Mouse (Mus musculus) embryonic facial prominence, embryonic 11.5 days (tissue): ENCODE measurements at regions not wholly inside any gene's neighbourhood (a gene's known extent, or its start where the extent isn't known, plus 50 kb on each side); places are given as distances from the start of the nearest gene placed in this dataset.
A peak's percentile ranks its signal among the peaks of the same experiment; 100 is the strongest.

Source experiments
- ATAC-seq: fragments of 200-750 bp; cut with Nextera tagmentation; replicated peaks from 2 replicates; pipeline ENCODE4 v1.8.0; 2017; ENCODE audit warnings: low read depth; ENCODE audit not compliant: insufficient number of reproducible peaks, low FRiP score, low TSS enrichment
- DNase-seq: peaks from one replicate; pipeline ENCODE4 v3.0.0-alpha.2; 2015; ENCODE audit warnings: low spot score
- H3K27ac ChIP-seq: fragments of 300-500 bp; sonication (generic); replicated peaks from 2 replicates; pipeline ENCODE4 v1.5.1; 2014; ENCODE audit warnings: mild to moderate bottlenecking, low read depth, low read length, control low read depth
- H3K27me3 ChIP-seq: fragments of 300-500 bp; sonication (generic); 2 replicates; pipeline ENCODE4 v1.6.1; 2014; ENCODE audit warnings: mild to moderate bottlenecking, low read length, moderate library complexity, mixed read lengths; ENCODE audit not compliant: control insufficient read depth, insufficient read depth
- H3K36me3 ChIP-seq: fragments of 300-500 bp; sonication (generic); replicated peaks from 2 replicates; pipeline ENCODE4 v1.6.1; 2014; ENCODE audit warnings: low read depth, mild to moderate bottlenecking, low read length, moderate library complexity, mixed read lengths; ENCODE audit not compliant: control insufficient read depth, insufficient read depth
- H3K4me1 ChIP-seq: fragments of 300-500 bp; sonication (generic); 2 replicates; pipeline ENCODE4 v1.6.1; 2014; ENCODE audit warnings: low read length, mixed read lengths; ENCODE audit not compliant: control insufficient read depth, insufficient read depth
- H3K4me2 ChIP-seq: fragments of 300-500 bp; sonication (generic); 2 replicates; pipeline ENCODE4 v1.6.1; 2014; ENCODE audit warnings: low read depth, mild to moderate bottlenecking, control low read depth, low read length, moderate library complexity
- H3K4me3 ChIP-seq: fragments of 300-500 bp; sonication (generic); 2 replicates; pipeline ENCODE4 v1.5.1; 2014; ENCODE audit warnings: low read depth, low read length, control low read depth
- H3K9ac ChIP-seq: fragments of 300-500 bp; sonication (generic); replicated peaks from 2 replicates; pipeline ENCODE4 v1.6.1; 2014; ENCODE audit warnings: mild to moderate bottlenecking, control low read depth, low read length
- H3K9me3 ChIP-seq: fragments of 300-500 bp; sonication (generic); replicated peaks from 2 replicates; pipeline ENCODE4 v1.6.1; 2016; ENCODE audit warnings: mild to moderate bottlenecking, low read length, inconsistent platforms, mixed read lengths; ENCODE audit not compliant: control insufficient read depth
- WGBS: fragments of 180-500 bp; shearing (Covaris S2); extraction: QIAGEN DNeasy Blood & Tissue Kit; methylation state at CpG from one replicate; pipeline ENCODE4 v1.1.7; 2014; 5-methylcytosine and 5-hydroxymethylcytosine counted together

GRCm38 (mm10) chr4:25454752-25455151 lies 173.1 kb upstream of the Ufl1 start:
- H3K9ac ChIP-seq = no peak overlapping the region
- DNase-seq (no peak), ATAC-seq (no peak)
- H3K27me3 ChIP-seq = no peaks in the 10 kb centered on the region
- WGBS = 75% methylated on average over 3 of the region's 3 CpGs
- H3K9me3 ChIP-seq = no peaks in the 10 kb centered on the region
- no peak overlapping the region for H3K4me3 ChIP-seq
- H3K4me2 ChIP-seq = no peak overlapping the region
- no peak overlapping the region for H3K27ac ChIP-seq
- no peaks in the 10 kb centered on the region for H3K36me3 ChIP-seq
- no peaks in the 10 kb centered on the region for H3K4me1 ChIP-seq

DNA sequence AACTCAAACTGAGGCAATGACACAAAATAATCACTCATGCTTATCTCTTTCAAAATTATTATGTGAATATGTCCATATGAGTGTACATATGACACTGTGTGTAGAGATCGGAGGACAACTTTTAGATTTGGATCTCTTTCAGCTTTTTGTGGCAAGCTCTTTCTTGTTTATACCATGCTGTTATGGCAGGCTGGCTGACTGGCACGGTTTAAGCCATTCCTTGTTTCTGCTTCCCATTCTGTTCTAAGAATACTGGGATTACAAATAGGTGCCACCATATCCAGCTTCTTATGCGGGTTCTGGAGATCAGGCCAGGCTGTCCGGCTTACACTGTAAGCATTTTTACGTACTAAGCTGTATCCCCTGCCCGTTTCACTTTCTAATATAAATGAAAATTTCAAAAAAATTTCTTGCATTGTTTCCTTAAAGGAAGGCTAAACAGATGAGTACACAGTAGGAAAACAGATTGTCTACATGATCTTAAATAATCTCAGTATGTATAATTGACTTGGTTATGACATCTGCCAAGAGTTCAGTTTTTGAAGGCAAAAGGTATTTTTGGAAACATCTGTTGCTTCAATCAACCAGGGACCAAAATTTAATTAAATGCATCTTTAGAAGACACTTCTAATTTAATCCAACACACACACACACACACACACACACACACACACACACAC lies 171.6 kb upstream of the Ufl1 start:
- ATAC-seq (no peak), DNase-seq (no peak)
- Histone ChIP-seq H3K27me3 (no peaks in the 10 kb centered on the region), H3K4me2 (no peak overlapping the region), H3K4me1 (no peaks in the 10 kb centered on the region), H3K9ac (no peak overlapping the region), H3K9me3 (no peaks in the 10 kb centered on the region), H3K4me3 (no peak overlapping the region), H3K27ac (no peak overlapping the region), H3K36me3 (no peaks in the 10 kb centered on the region)
- 90% methylated on average over 6 of the region's 6 CpGs for WGBS

DNA sequence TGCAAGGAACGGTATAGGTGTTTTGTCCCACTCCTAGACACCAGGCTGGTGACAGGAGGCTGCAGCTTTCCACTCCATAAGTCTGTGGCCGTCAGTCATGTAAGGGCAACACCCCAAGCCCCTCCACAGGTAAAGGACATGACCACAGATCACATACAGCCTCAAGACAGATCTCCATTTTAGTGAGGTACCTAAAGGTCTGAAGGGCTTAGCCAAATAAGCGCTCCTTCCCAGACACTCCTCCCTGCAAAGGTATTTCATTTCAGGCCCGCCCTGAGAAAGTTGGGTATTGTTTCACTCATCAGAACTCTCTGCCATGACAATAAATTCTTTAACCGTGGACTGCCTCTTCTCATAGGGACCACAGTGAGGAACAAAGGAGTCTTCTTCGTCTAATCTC lies 170.2 kb upstream of the Ufl1 start:
- 81% methylated on average over 6 of the region's 6 CpGs for WGBS
- Histone ChIP-seq H3K9me3 (no peaks in the 10 kb centered on the region), H3K4me3 (no peak overlapping the region), H3K4me1 (no peaks in the 10 kb centered on the region), H3K9ac (no peak overlapping the region), H3K27me3 (no peaks in the 10 kb centered on the region), H3K36me3 (no peaks in the 10 kb centered on the region), H3K27ac (no peak overlapping the region), H3K4me2 (no peak overlapping the region)
- ATAC-seq (no peak; the same call in 1 of the 2 replicates), DNase-seq (no peak)

DNA sequence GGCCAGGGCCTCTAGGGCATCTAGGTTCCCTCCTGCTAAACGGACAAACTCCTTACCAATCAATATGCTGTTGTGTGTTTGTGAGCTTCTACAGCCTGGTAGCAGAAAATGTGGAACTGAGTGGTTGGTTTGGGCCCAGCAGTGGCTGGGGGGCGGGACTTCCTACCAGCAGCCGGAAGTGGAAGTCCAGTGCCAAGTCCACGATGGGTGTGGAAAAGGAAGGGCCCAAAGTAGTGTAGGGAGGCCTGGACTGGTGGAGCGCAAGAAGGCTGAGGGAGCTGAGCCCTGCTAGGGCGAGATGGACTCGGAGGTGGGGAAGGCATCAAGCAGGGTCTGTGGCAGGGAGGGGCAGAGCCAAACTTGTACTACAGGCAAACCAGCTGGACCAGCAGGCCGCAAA lies 150.6 kb upstream of the Ufl1 start:
- no peak for DNase-seq
- ATAC-seq = no peak
- no peaks in the 10 kb centered on the region for H3K27me3 ChIP-seq

GRCm38 (mm10) chr4:25416330-25416729 lies 134.7 kb upstream of the Ufl1 start:
- H3K4me1 ChIP-seq = no peaks in the 10 kb centered on the region
- DNase-seq (no peak), ATAC-seq (no peak)
- no peak overlapping the region for H3K4me3 ChIP-seq
- no peaks in the 10 kb centered on the region for H3K36me3 ChIP-seq
- WGBS = 91% methylated on average over 2 of the region's 2 CpGs
- no peak overlapping the region for H3K4me2 ChIP-seq
- no peak overlapping the region for H3K9ac ChIP-seq
- H3K27ac ChIP-seq = no peak overlapping the region
- no peaks in the 10 kb centered on the region for H3K27me3 ChIP-seq
- H3K9me3 ChIP-seq = no peaks in the 10 kb centered on the region

More for the DNA sequence above, 150.6 kb upstream of the Ufl1 start:
- 76% methylated on average over 8 of the region's 8 CpGs for WGBS
- Histone ChIP-seq H3K4me3 (no peak overlapping the region), H3K36me3 (no peaks in the 10 kb centered on the region), H3K9ac (no peak overlapping the region), H3K4me1 (no peaks in the 10 kb centered on the region), H3K4me2 (no peak overlapping the region), H3K27ac (no peak overlapping the region), H3K9me3 (no peaks in the 10 kb centered on the region)

- DNase-seq (no peak), ATAC-seq (no peak)
- H3K4me1 ChIP-seq = no peaks in the 10 kb centered on the region
- H3K4me3 ChIP-seq = no peak overlapping the region
- H3K27me3 ChIP-seq = no peaks in the 10 kb centered on the region
- 61% methylated on average over 4 of the region's 4 CpGs for WGBS
- H3K27ac ChIP-seq = no peak overlapping the region
- no peak overlapping the region for H3K9ac ChIP-seq
- H3K4me2 ChIP-seq = no peak overlapping the region
- no peaks in the 10 kb centered on the region for H3K36me3 ChIP-seq
- no peaks in the 10 kb centered on the region for H3K9me3 ChIP-seq
Measured at GRCm38 (mm10) chr4:25410440-25410839, 128.8 kb upstream of the Ufl1 start.

GRCm38 (mm10) chr4:25408696-25409448 lies 127.3 kb upstream of the Ufl1 start:
- 0 out of 2 replicates have a peak overlapping the region, but pooled peaks have one; percentile 22 for H3K27ac ChIP-seq
- no peaks in the 10 kb centered on the region for H3K27me3 ChIP-seq
- ATAC-seq (peak; percentile 94), DNase-seq (peak; percentile 79)
- no peaks in the 10 kb centered on the region for H3K4me1 ChIP-seq
- no peaks in the 10 kb centered on the region for H3K9me3 ChIP-seq
- no peak overlapping the region for H3K9ac ChIP-seq
- no peak overlapping the region for H3K4me3 ChIP-seq
- no peak overlapping the region for H3K4me2 ChIP-seq
- 29% methylated on average over 3 of the region's 3 CpGs for WGBS
- no peaks in the 10 kb centered on the region for H3K36me3 ChIP-seq

DNA sequence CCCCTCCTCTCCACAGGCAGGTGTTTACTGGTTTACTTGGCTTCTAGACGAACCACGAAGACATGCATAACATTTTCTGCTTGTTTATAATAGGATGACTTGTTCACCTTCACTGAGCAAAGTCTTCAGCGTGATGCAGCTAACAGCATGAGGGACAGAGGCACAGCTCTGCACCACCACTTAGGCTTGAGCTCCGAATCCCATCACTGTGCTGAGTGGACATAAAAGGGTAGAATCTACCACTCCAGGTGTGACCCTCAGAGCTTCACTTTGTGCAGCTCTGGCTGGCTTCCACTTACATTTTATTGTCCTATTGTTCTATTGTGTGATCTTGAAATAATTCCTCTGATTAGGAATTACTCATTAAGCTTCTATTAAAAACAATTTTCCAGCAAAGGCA lies 126.2 kb upstream of the Ufl1 start:
- H3K27me3 ChIP-seq = no peaks in the 10 kb centered on the region
- H3K4me3 ChIP-seq = no peak overlapping the region
- H3K4me1 ChIP-seq = no peaks in the 10 kb centered on the region
- no peak for DNase-seq
- no peak overlapping the region for H3K9ac ChIP-seq
- no peak overlapping the region for H3K27ac ChIP-seq
- no peaks in the 10 kb centered on the region for H3K9me3 ChIP-seq
- H3K36me3 ChIP-seq = no peaks in the 10 kb centered on the region
- H3K4me2 ChIP-seq = no peak overlapping the region
- ATAC-seq = no peak
- 47% methylated on average over 4 of the region's 4 CpGs for WGBS
